Mouse (Mus musculus): ENCODE data around the gene Soga1.

DNA sequence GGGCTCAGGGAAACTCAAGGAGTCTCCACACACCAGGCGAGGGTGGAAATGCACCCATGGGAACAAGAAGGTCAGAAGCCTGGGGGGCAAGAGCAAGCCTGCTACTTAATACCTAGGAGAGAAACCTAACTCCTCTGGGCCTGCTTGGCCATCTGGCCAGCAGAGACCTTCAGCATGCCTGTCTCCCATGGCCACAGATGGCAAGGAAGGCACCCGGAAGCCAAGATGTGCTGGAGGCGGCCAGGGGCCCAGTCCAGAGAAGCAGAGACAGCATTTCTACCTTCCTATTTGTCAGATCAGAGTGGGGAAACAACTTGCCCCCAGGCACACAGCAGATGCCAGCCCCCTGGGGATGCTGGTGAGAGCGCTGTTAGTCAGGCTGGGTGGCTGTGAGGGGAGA is 50.8 kb downstream of the Soga1 start:
- TF ChIP-seq CTCF (IDR thresholded peaks at IDR 0.05; ENCODE audit: low read depth, low read length) (no peak), POLR2AphosphoS5 (IDR thresholded peaks at IDR 0.05; ENCODE audit: insufficient replicate concordance, low read depth, low read length) (no peak), TAL1 (conservative IDR thresholded peaks at IDR 0.05; ENCODE audit: low read depth, low read length) (no peak)
